Mouse (Mus musculus) G1E (cell line): ENCODE measurements around the gene Hdhd3. TPM values are rescaled to one million over a fixed set of nuclear protein-coding genes. Genes with fewer than 3 reads are reported as not detected.
"Not testable (repeated sequence)": the region's sequence is repeated elsewhere in the genome, so short reads cannot be mapped to it uniquely, and the experiment has no call there.

ENCODE experiments used
- ATAC-seq: 2 replicates; pipeline ENCODE4 v1.8.0; 2016; ENCODE audit warnings: mild to moderate bottlenecking; ENCODE audit not compliant: insufficient number of reproducible peaks, poor library complexity, low FRiP score, severe bottlenecking; ENCODE audit errors: extremely low read depth
- DNase-seq: peaks from one replicate; pipeline ENCODE4 v3.0.0; 2012; ENCODE audit warnings: low spot score
- H3K27me3 ChIP-seq: 2 replicates; pipeline ENCODE4 v1.6.1; 2012; ENCODE audit warnings: mild to moderate bottlenecking, low read length, inconsistent platforms; ENCODE audit not compliant: insufficient read depth
- H3K36me3 ChIP-seq: replicated peaks from 2 replicates; pipeline ENCODE3; 2012; ENCODE audit warnings: mild to moderate bottlenecking, inconsistent platforms
- H3K4me1 ChIP-seq: 2 replicates; pipeline ENCODE4 v1.6.1; 2012; ENCODE audit warnings: low read depth, low read length, inconsistent platforms, mixed read lengths; ENCODE audit not compliant: insufficient read depth
- H3K4me3 ChIP-seq: 2 replicates; pipeline ENCODE4 v1.5.1; 2012; ENCODE audit warnings: low read depth, mild to moderate bottlenecking, inconsistent platforms, low read length, moderate library complexity, mixed read lengths
- H3K9me3 ChIP-seq: replicated peaks from 2 replicates; pipeline ENCODE4 v1.6.1; 2012; ENCODE audit warnings: inconsistent platforms
- CTCF ChIP-seq: IDR thresholded peaks from 2 replicates; pipeline ENCODE4 v1.5.1; 2012; ENCODE audit warnings: low read depth, low read length, inconsistent platforms, mixed read lengths
- GATA1 ChIP-seq: IDR thresholded peaks from 2 replicates; pipeline ENCODE4 v1.6.1; 2012; ENCODE audit warnings: borderline replicate concordance, low read length, inconsistent platforms, mixed read lengths
- GATA2 ChIP-seq: IDR thresholded peaks from 2 replicates; pipeline ENCODE4 v1.6.1; 2012; ENCODE audit warnings: low read depth, low read length, inconsistent platforms, borderline replicate concordance
- POLR2AphosphoS5 ChIP-seq: IDR thresholded peaks from 2 replicates; pipeline ENCODE4 v1.6.1; 2012; ENCODE audit warnings: low read depth, low read length, inconsistent platforms; ENCODE audit not compliant: insufficient replicate concordance
- TAL1 ChIP-seq: conservative IDR thresholded peaks from 2 replicates; pipeline ENCODE4 v1.6.1; 2012; ENCODE audit warnings: low read depth, low read length, inconsistent platforms, mixed read lengths
- polyA plus RNA-seq: library from polyadenylated mRNA; stranded (reverse); fragments of >175 nt; gene quantifications from 2 replicates; pipeline ENCODE4 v1.2.3, GENCODE M21; 2012
- total RNA-seq, 2 experiments: library from RNA; stranded (forward) in 1 of 2; stranded (reverse) in 1 of 2; fragments of 200-1000 nt in 1 of 2; fragments of >200 nt in 1 of 2; fragmentation: Nextera tagmentation in 1 of 2; gene quantifications; 2 replicates each; pipeline ENCODE4 v1.2.3; 2014 to 2017

Gene Hdhd3
- total and polyA plus RNA-seq, 3 experiments, result 1.3 to 3.0 (median 2.3) TPM

DNA sequence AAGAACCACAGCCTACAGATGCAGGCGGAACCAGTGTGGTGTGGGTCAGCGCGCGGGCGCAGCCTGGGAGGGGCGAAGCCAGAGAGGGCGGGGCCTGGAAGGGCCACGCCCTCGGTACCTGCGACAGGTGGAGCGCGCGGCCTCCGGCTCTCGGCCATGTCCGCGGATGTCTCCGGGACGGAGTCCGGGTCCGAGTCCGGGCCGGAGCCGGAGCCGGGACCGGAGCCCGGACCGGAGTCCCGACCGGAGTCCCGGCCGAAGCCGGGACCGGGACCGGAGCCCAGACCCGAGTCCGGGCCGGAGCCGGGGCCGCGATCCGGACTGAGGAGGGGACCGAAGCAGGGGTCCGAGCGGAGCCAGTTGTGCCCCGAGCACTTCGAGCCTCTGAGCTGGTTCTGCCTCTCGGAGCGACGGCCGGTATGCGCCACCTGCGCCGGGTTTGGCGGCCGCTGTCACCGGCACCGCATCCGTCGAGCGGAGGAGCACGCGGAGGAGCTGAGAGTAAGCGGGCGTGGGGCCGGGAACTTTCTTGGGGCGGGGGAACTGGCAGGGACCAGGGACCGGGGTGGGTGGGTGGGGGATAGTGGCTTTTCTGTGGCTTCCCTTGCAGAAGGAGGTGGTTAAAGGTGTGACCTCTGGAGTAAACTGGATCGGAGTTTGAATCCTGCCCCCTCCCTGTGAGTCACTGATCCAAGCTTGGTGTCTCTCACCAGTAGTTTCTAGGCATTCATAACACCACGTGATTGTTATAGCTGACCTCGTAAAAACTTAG is 23.1 kb downstream of the Hdhd3 start, which contains the start of gene Bspry:
Gene Bspry (plus strand): TSS at position 117 of the 772 bp plus-strand sequence.
- DNase-seq (no peak), ATAC-seq (no peak)
- Histone ChIP-seq H3K9me3 (no peaks in the 10 kb centered on the region), H3K36me3 (no peaks in the 10 kb centered on the region), H3K4me1 (peaks cover 14% of the 10 kb centered on the region), H3K27me3 (0 out of 2 replicates have a peak, but pooled peaks cover 2% of the 10 kb centered on the region), H3K4me3 (no peak within 1 kb of the TSS)
- TF ChIP-seq GATA1 (no peak), POLR2AphosphoS5 (no peak), GATA2 (no peak), CTCF (no peak), TAL1 (no peak)

DNA sequence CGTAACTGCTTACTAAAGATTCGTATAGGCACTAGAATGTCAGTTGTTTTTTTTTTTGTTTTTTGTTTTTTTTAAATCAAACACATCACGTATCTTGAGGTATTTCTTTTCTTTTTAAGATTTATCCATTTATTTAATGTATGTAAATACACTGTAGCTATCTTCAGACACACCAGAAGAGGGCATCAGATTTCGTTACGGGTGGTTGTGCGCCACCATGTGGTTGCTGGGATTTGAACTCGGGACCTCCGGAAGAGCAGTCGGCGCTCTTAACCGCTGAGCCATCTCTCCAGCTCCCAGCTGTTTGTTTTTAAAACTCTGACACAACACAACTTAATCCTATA is 23.7 kb downstream of the Hdhd3 start:
- H3K4me3 ChIP-seq, DNase-seq, H3K27me3 ChIP-seq, ATAC-seq, H3K9me3 ChIP-seq, H3K4me1 ChIP-seq, H3K36me3 ChIP-seq: not testable (repeated sequence)

DNA sequence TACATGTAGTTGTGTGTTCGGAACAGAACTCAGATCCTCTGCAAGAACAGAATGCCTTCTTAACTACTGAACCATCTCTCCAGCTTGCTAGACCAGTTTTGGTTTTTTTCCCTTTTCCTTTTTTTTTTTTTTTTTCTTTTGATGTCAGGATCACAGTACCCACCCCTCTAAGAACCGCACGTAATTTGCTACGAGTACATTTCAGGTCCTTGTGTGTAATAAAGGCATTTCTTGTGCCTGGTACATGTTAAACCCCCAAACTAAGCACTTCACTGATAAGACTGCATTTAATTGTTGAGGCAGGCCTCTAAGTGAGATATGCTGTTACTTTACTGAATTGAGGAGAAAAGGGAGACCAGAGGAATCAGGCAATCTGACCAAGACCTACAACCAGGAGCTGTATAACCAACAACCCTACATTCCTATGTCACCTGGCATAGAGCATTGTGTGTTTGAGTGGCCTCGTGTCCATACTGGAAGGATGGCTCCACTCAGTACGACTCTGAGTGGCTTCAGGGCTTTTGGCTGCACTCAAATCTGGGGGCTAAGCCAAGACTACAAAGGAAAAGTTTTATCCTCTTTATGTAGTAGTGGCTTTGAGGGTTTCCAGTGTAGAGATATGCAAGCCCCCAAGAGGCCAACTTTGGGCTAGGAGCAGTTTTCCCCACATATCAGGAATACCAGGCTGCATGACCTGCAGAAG is 25.6 kb downstream of the Hdhd3 start:
- H3K4me3 ChIP-seq, result no peak overlapping the region
- TF ChIP-seq TAL1 (no peak), GATA1 (no peak), CTCF (no peak), POLR2AphosphoS5 (no peak), GATA2 (no peak)
- no peaks in the 10 kb centered on the region for H3K36me3 ChIP-seq
- ATAC-seq (no peak), DNase-seq (no peak)
- peaks cover 9% of the 10 kb centered on the region for H3K4me1 ChIP-seq
- no peaks in the 10 kb centered on the region for H3K9me3 ChIP-seq
- 0 out of 2 replicates have a peak, but pooled peaks cover 2% of the 10 kb centered on the region for H3K27me3 ChIP-seq

DNA sequence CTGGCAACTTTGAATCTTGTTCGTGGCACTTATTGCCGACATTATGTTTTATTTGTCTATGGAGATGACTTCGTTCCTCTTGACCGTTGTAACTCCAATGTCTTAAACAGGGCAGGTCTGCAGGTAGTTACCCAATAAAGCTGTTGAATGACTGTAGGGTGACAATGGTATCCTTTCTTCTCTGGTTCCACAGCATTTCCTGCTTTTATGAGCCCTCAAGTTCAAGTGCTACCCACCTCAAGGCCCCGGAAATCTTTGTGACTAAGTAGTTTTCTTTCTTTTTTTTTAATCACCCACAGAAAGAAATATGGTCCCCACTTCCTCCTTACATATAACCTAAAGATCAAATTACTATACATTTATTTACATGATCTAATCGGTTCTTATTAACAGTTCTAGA is 27.5 kb downstream of the Hdhd3 start:
- ATAC-seq, result no peak
- 0 out of 2 replicates have a peak, but pooled peaks cover 2% of the 10 kb centered on the region for H3K27me3 ChIP-seq
- H3K9me3 ChIP-seq, result no peaks in the 10 kb centered on the region
- DNase-seq, result no peak
- no peak for TF ChIP-seq GATA1
- no peak for TF ChIP-seq POLR2AphosphoS5
- no peak for TF ChIP-seq GATA2
- no peak for TF ChIP-seq TAL1
- no peak for TF ChIP-seq CTCF
- H3K36me3 ChIP-seq, result no peaks in the 10 kb centered on the region
- no peak overlapping the region for H3K4me3 ChIP-seq
- H3K4me1 ChIP-seq, result peaks cover 10% of the 10 kb centered on the region

DNA sequence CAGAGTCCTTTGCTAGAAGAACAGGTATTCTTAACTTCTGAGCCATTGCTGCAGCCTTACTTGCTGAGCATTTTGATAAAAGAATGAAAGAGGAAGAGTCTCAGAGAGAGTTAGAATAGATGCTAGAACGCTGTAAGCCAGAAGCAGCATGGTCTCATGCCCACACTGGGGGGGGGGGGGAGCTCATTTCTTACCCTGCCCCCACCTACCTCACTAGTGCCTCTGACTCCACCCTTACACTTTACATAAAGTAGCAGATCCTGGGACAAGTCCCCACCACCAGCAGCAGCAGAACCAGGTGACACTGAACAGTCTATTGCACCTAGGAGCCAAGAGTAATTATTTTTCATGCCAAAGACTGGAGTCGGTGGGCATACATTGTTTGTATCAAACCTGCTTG is 28.1 kb downstream of the Hdhd3 start:
- no peaks in the 10 kb centered on the region for H3K36me3 ChIP-seq
- TF ChIP-seq GATA1, result no peak
- no peak for TF ChIP-seq TAL1
- TF ChIP-seq GATA2, result no peak
- no peak for TF ChIP-seq CTCF
- no peak for TF ChIP-seq POLR2AphosphoS5
- H3K4me3 ChIP-seq, result no peak overlapping the region
- H3K9me3 ChIP-seq, result no peaks in the 10 kb centered on the region
- H3K4me1 ChIP-seq, result peaks cover 13% of the 10 kb centered on the region
- no peak for DNase-seq
- 0 out of 2 replicates have a peak, but pooled peaks cover 2% of the 10 kb centered on the region for H3K27me3 ChIP-seq
- no peak for ATAC-seq

DNA sequence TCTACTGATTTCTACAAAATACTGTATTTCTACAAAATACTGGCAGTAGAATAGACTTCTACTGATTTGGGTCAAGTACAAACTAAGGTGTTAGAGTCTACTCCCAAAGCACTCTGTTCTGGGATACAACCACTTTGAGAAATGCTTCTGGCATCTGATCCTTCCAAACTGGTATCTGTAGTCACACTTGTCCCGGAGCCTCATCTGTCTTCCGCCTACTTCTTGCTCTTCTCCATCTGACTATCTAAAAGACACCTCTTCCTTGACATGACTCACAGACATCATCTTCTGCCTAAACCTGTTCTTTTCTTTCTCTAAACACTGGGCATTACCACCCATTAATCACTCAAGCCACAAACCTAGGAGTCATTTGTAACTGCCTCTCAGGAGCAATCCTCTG is 31.2 kb downstream of the Hdhd3 start:
- no peaks in the 10 kb centered on the region for H3K27me3 ChIP-seq
- H3K4me3 ChIP-seq, result no peak overlapping the region
- ATAC-seq, result no peak

More for the DNA sequence above, 31.2 kb downstream of the Hdhd3 start:
- H3K4me1 ChIP-seq, result peaks cover 13% of the 10 kb centered on the region
- H3K9me3 ChIP-seq, result no peaks in the 10 kb centered on the region
- TF ChIP-seq TAL1 (no peak), GATA2 (no peak), CTCF (no peak), POLR2AphosphoS5 (no peak), GATA1 (no peak)
- no peaks in the 10 kb centered on the region for H3K36me3 ChIP-seq
- no peak for DNase-seq
